Mouse (Mus musculus): ENCODE data around the gene Smpd2. TPM values are rescaled to one million over a fixed set of nuclear protein-coding genes. Genes with fewer than 3 reads are reported as not detected.

The Smpd2 gene
- polyA plus RNA-seq, 1 experiment = 15.2 TPM

DNA sequence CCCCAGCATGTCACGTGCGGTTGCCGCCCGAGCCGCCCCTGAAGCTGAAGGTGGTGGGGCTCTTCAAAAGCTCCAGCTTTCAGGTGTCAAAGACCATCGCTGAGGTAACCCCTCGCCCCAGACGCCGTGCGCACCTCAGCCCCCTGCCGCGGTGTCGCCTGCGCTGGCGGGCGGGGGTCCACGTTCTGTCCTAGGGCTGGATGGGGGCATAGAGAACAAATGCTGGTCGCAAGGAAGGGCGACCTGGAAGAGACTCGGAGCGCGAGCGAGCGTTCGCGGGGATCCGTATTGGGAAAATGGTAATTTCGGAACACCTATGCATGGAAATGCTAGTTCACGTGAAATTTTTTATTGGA lies 327 bp upstream of the Smpd2 start:
- H3K4me3 ChIP-seq (ENCODE audit: insufficient read depth, low read length) = peak overlapping the region; percentile 74
- peaks cover 11% of the 10 kb centered on the region for H3K4me1 ChIP-seq (ENCODE audit: control insufficient read depth, insufficient read depth, low read length)
- TF ChIP-seq POLR2A (IDR thresholded peaks at IDR 0.05; ENCODE audit: borderline replicate concordance, low read depth, low read length) = no peak
- TF ChIP-seq CTCF (IDR thresholded peaks at IDR 0.05; ENCODE audit: low read depth, low read length) = no peak
- no peak overlapping the region for H3K27ac ChIP-seq (ENCODE audit: insufficient read depth, low read depth, low read length)

DNA sequence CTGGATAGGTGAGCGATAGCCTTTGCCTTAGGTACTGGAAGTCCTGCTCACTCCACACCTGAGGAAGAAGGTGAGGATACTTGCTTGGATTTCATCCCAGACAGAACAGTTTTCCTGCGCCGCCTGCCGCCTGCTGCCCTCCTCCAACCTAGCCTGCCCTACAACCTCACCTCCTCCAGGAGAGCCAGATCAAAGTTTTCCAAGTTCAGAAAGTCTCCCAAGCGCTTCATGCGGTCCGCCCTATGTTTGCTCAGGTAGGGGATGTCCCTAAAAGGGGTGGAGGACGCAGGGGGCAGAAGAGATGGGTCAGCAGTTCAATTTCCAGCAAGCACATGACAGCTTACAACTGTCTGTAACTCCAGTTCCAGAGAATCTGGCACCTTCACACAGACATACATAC lies 875 bp downstream of the Smpd2 start:
- Histone ChIP-seq H3K4me3 (ENCODE audit: insufficient read depth, low read length) (peak overlapping the region; percentile 74), H3K27ac (ENCODE audit: insufficient read depth, low read depth, low read length) (no peak overlapping the region), H3K4me1 (ENCODE audit: control insufficient read depth, insufficient read depth, low read length) (peaks cover 11% of the 10 kb centered on the region)
- no peak; the same call in 1 of the 2 replicates for TF ChIP-seq CTCF (IDR thresholded peaks at IDR 0.05; ENCODE audit: low read depth, low read length)

DNA sequence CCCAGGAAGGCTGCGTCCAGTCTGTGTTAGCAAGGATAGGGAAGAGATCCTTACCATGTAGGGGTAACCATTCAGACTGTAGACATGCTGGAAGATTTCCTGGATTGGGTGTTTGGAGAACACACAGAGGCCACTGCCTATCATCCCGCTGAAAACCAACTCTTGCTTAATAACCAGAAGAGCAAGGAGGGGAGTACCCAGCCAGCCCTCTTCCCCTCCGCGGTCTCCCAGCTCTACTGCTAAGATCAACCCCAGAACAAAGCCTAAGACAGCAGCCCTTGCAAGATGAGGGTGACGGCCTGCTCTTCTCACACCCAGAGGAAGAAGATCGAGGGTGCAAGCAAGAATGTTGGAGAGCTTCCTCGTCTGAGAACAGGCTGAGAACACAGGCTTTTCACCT lies 1.3 kb downstream of the Smpd2 start:
- Histone ChIP-seq H3K4me1 (ENCODE audit: control insufficient read depth, insufficient read depth, low read length) (peaks cover 11% of the 10 kb centered on the region), H3K27ac (ENCODE audit: insufficient read depth, low read depth, low read length) (no peak overlapping the region), H3K4me3 (ENCODE audit: insufficient read depth, low read length) (peak overlapping the region; percentile 74)
- TF ChIP-seq CTCF (IDR thresholded peaks at IDR 0.05; ENCODE audit: low read depth, low read length) (no peak), POLR2A (IDR thresholded peaks at IDR 0.05; ENCODE audit: borderline replicate concordance, low read depth, low read length) (no peak)

GRCm38 (mm10) chr10:41486506-41487170 lies 3.5 kb downstream of the Smpd2 start:
- Histone ChIP-seq H3K4me3 (ENCODE audit: insufficient read depth, low read length) (no peak overlapping the region), H3K27ac (ENCODE audit: insufficient read depth, low read depth, low read length) (no peak overlapping the region), H3K4me1 (ENCODE audit: control insufficient read depth, insufficient read depth, low read length) (peaks cover 11% of the 10 kb centered on the region)
- TF ChIP-seq POLR2A (IDR thresholded peaks at IDR 0.05; ENCODE audit: borderline replicate concordance, low read depth, low read length) (no peak), CTCF (IDR thresholded peaks at IDR 0.05; ENCODE audit: low read depth, low read length) (no peak)

GRCm38 (mm10) chr10:41485778-41486177 lies 4.4 kb downstream of the Smpd2 start:
- no peak overlapping the region for H3K4me3 ChIP-seq (ENCODE audit: insufficient read depth, low read length)
- no peak overlapping the region for H3K27ac ChIP-seq (ENCODE audit: insufficient read depth, low read depth, low read length)
- H3K4me1 ChIP-seq (ENCODE audit: control insufficient read depth, insufficient read depth, low read length) = peaks cover 11% of the 10 kb centered on the region
- TF ChIP-seq CTCF (IDR thresholded peaks at IDR 0.05; ENCODE audit: low read depth, low read length) (no peak), POLR2A (IDR thresholded peaks at IDR 0.05; ENCODE audit: borderline replicate concordance, low read depth, low read length) (no peak)

- no peak for TF ChIP-seq POLR2A (IDR thresholded peaks at IDR 0.05; ENCODE audit: borderline replicate concordance, low read depth, low read length)
- Histone ChIP-seq H3K27ac (ENCODE audit: insufficient read depth, low read depth, low read length) (no peak overlapping the region), H3K4me1 (ENCODE audit: control insufficient read depth, insufficient read depth, low read length) (peaks cover 3% of the 10 kb centered on the region; the same call in 1 of the 2 replicates), H3K4me3 (ENCODE audit: insufficient read depth, low read length) (no peak overlapping the region)
Measured at GRCm38 (mm10) chr10:41482446-41482845, 7.7 kb downstream of the Smpd2 start.

GRCm38 (mm10) chr10:41480938-41481880 lies 9.0 kb downstream of the Smpd2 start:
- no peak overlapping the region for H3K4me3 ChIP-seq (ENCODE audit: insufficient read depth, low read length)
- TF ChIP-seq POLR2A (IDR thresholded peaks at IDR 0.05; ENCODE audit: borderline replicate concordance, low read depth, low read length) = no peak
- TF ChIP-seq CTCF (IDR thresholded peaks at IDR 0.05; ENCODE audit: low read depth, low read length) = no peak
- no peak overlapping the region for H3K27ac ChIP-seq (ENCODE audit: insufficient read depth, low read depth, low read length)
- H3K4me1 ChIP-seq (ENCODE audit: control insufficient read depth, insufficient read depth, low read length) = peaks cover 3% of the 10 kb centered on the region; the same call in 1 of the 2 replicates

DNA sequence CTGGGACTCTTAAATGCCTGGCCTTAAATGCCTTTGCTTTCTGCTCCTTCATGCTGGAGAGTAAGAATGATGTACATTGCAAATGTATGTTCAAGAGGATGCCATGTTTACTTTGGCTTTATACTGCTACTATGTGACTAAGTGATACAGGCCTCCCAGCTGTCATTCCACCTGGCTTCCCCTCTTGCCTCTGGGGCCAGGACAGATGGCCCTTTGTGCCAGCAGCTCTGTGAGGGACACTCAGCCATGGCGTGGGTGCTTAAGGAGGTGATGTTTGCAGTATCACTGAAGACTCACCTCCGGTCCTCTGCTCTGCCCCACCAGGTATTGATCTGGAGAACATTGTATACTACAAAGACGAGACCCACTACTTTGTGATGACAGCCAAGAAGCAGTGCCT lies 10.2 kb downstream of the Smpd2 start:
- Histone ChIP-seq H3K4me3 (ENCODE audit: insufficient read depth, low read length) (no peak overlapping the region), H3K27ac (ENCODE audit: insufficient read depth, low read depth, low read length) (no peak overlapping the region), H3K4me1 (ENCODE audit: control insufficient read depth, insufficient read depth, low read length) (peaks cover 13% of the 10 kb centered on the region)
- TF ChIP-seq CTCF (IDR thresholded peaks at IDR 0.05; ENCODE audit: low read depth, low read length) (no peak), POLR2A (IDR thresholded peaks at IDR 0.05; ENCODE audit: borderline replicate concordance, low read depth, low read length) (no peak)

- TF ChIP-seq POLR2A (IDR thresholded peaks at IDR 0.05; ENCODE audit: borderline replicate concordance, low read depth, low read length) (no peak), CTCF (IDR thresholded peaks at IDR 0.05; ENCODE audit: low read depth, low read length) (no peak)
- peak overlapping the region; percentile 77 for H3K27ac ChIP-seq (ENCODE audit: insufficient read depth, low read depth, low read length)
- H3K4me3 ChIP-seq (ENCODE audit: insufficient read depth, low read length) = peak overlapping the region; percentile 62
- H3K4me1 ChIP-seq (ENCODE audit: control insufficient read depth, insufficient read depth, low read length) = peaks cover 33% of the 10 kb centered on the region
Measured at GRCm38 (mm10) chr10:41477278-41478181, 12.6 kb downstream of the Smpd2 start.

Measured in bone marrow macrophage, adult 2 months (primary cell).